Mouse (Mus musculus) stomach, embryonic 14.5 days (tissue): ENCODE measurements around the gene Plcg2. TPM values are rescaled to one million over a fixed set of nuclear protein-coding genes. Genes with fewer than 3 reads are reported as not detected.

Experiments
- ATAC-seq: fragments of 200-750 bp; cut with Nextera tagmentation; 2 replicates; pipeline ENCODE4 v1.8.0; 2017; ENCODE audit warnings: low read depth, moderate TSS enrichment; ENCODE audit not compliant: insufficient number of reproducible peaks, insufficient read depth, low FRiP score
- H3K27ac ChIP-seq: fragments of 300-500 bp; sonication (generic); 2 replicates; pipeline ENCODE4 v1.5.1; 2014; ENCODE audit warnings: mild to moderate bottlenecking, low read length, moderate library complexity, mixed read lengths
- H3K27me3 ChIP-seq: fragments of 300-500 bp; sonication (generic); 2 replicates; pipeline ENCODE4 v1.6.1; 2014; ENCODE audit warnings: low read length, control low read depth, mixed read lengths; ENCODE audit not compliant: control insufficient read depth, insufficient read depth
- H3K36me3 ChIP-seq: fragments of 300-500 bp; sonication (generic); 2 replicates; pipeline ENCODE4 v1.6.1; 2014; ENCODE audit warnings: mild to moderate bottlenecking, control low read depth, low read length, moderate library complexity, mixed read lengths; ENCODE audit not compliant: control insufficient read depth, insufficient read depth
- H3K4me1 ChIP-seq: fragments of 300-500 bp; sonication (generic); 2 replicates; pipeline ENCODE4 v1.6.1; 2014; ENCODE audit warnings: low read length, control low read depth, mixed read lengths; ENCODE audit not compliant: control insufficient read depth, insufficient read depth
- H3K4me2 ChIP-seq: fragments of 300-500 bp; sonication (generic); replicated peaks from 2 replicates; pipeline ENCODE4 v1.6.1; 2014; ENCODE audit warnings: low read depth, low read length, control low read depth
- H3K4me3 ChIP-seq: fragments of 300-500 bp; sonication (generic); 2 replicates; pipeline ENCODE4 v1.5.1; 2014; ENCODE audit warnings: low read depth, low read length, control low read depth
- H3K9ac ChIP-seq: fragments of 300-500 bp; sonication (generic); replicated peaks from 2 replicates; pipeline ENCODE4 v1.6.1; 2014; ENCODE audit warnings: low read depth, mild to moderate bottlenecking, control low read depth, low read length, moderate library complexity, mixed read lengths
- H3K9me3 ChIP-seq: fragments of 300-500 bp; sonication (generic); 2 replicates; pipeline ENCODE4 v1.6.1; 2016; ENCODE audit warnings: low read depth, low read length, control low read depth; ENCODE audit not compliant: control insufficient read depth
- WGBS: fragments of 180-500 bp; shearing (Covaris S2); extraction: QIAGEN DNeasy Blood & Tissue Kit; methylation state at CpG from one replicate; pipeline ENCODE4 v1.1.7; 2014; 5-methylcytosine and 5-hydroxymethylcytosine counted together
- polyA plus RNA-seq: library from polyadenylated mRNA; unstranded; fragments of >200 nt; fragmentation: Nextera tagmentation; extraction: Ambion mirVana; gene quantifications from 2 replicates; pipeline ENCODE4 v1.2.1, GENCODE M21; 2014

Plcg2 gene
- polyA plus RNA-seq, 1 experiment from 2014 or later: 3.1 TPM

DNA sequence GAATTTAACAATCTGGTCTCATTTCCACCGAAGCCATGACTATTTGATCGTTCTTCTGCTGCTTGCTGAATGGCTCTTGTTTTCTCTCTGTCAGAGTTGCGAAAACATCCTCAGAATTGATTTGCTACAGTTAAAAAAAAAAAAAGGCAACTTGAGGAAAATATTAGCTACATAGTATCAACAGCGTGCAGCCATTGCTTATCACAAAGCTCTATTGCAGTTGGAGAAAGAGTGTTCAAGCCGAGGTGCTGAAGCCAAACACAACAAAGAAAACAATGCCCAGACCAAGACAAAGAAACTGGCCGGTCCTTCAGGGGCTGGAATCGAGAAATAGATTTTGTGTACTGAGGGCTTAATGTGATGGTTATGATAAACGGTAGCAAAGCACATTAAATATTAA lies 47.0 kb downstream of the Plcg2 start:
- no peak overlapping the region for H3K4me3 ChIP-seq
- H3K36me3 ChIP-seq: no peaks in the 10 kb centered on the region
- no peaks in the 10 kb centered on the region for H3K27me3 ChIP-seq
- no peak overlapping the region for H3K4me2 ChIP-seq
- H3K9ac ChIP-seq: no peak overlapping the region
- no peaks in the 10 kb centered on the region for H3K4me1 ChIP-seq
- ATAC-seq: no peak
- WGBS: 75% methylated on average over 8 of the region's 8 CpGs
- H3K27ac ChIP-seq: no peak overlapping the region
- H3K9me3 ChIP-seq: no peaks in the 10 kb centered on the region

DNA sequence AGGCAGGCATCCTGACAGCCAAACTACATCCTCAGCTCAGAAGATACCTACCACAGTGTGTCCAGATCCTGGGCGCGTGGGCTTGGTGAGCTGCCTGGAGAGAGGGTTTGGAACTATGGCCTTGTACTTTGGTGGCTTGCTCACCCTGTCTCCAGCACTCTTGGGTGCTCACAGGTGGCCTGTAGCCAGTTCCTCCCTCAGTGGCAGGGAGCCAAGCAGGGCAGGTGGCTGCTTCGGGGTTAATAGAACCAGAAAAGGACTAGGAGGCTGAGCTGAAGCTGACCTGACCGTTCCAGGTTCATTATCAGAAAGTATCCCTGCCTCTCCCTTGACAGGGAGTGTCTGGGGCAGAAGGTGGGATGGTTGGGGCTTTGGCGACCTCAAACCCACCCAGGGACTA lies 48.3 kb downstream of the Plcg2 start:
- H3K27ac ChIP-seq: no peak overlapping the region
- H3K27me3 ChIP-seq: no peaks in the 10 kb centered on the region
- no peaks in the 10 kb centered on the region for H3K9me3 ChIP-seq
- H3K36me3 ChIP-seq: no peaks in the 10 kb centered on the region
- H3K4me2 ChIP-seq: no peak overlapping the region
- no peak overlapping the region for H3K4me3 ChIP-seq
- no peaks in the 10 kb centered on the region for H3K4me1 ChIP-seq
- no peak overlapping the region for H3K9ac ChIP-seq
- WGBS: 74% methylated on average over 5 of the region's 5 CpGs
- no peak for ATAC-seq

GRCm38 (mm10) chr8:117547945-117548344 lies 49.9 kb downstream of the Plcg2 start:
- H3K4me2 ChIP-seq: no peak overlapping the region
- H3K27me3 ChIP-seq: no peaks in the 10 kb centered on the region
- no peaks in the 10 kb centered on the region for H3K4me1 ChIP-seq
- no peak overlapping the region for H3K4me3 ChIP-seq
- H3K27ac ChIP-seq: no peak overlapping the region
- H3K9me3 ChIP-seq: no peaks in the 10 kb centered on the region
- no peaks in the 10 kb centered on the region for H3K36me3 ChIP-seq
- ATAC-seq: no peak
- WGBS: 86% methylated on average over 5 of the region's 5 CpGs
- H3K9ac ChIP-seq: no peak overlapping the region

- no peak overlapping the region for H3K9ac ChIP-seq
- no peak overlapping the region for H3K27ac ChIP-seq
- no peak overlapping the region for H3K4me3 ChIP-seq
- no peaks in the 10 kb centered on the region for H3K36me3 ChIP-seq
- no peaks in the 10 kb centered on the region for H3K9me3 ChIP-seq
- no peak for ATAC-seq
- 74% methylated on average over 4 of the region's 4 CpGs for WGBS
- H3K27me3 ChIP-seq: no peaks in the 10 kb centered on the region
- H3K4me2 ChIP-seq: no peak overlapping the region
- no peaks in the 10 kb centered on the region for H3K4me1 ChIP-seq
Measured at GRCm38 (mm10) chr8:117548453-117548852, 50.4 kb downstream of the Plcg2 start.

DNA sequence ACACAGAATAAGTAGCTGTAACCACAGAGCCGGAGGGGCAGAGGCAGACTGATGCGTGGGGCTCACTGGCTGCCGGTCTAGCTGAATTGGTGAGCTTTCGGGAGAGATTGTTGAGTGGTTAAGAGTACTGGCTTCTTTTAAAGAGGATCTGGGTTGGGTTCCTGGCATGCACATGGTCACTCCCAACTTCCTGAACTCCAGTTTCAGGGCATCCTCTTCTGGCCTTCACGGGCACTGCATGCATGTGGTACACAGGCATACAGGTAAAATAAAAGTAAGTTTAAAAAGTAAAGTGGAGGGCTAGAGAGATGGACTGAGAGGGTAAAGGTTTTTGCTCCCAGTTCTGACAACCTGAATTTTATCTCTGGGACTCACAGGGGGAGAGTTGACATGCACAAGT lies 52.4 kb downstream of the Plcg2 start:
- H3K36me3 ChIP-seq: no peaks in the 10 kb centered on the region
- H3K9me3 ChIP-seq: no peaks in the 10 kb centered on the region
- H3K4me3 ChIP-seq: no peak overlapping the region
- H3K9ac ChIP-seq: no peak overlapping the region
- no peak for ATAC-seq
- H3K4me1 ChIP-seq: no peaks in the 10 kb centered on the region
- no peak overlapping the region for H3K27ac ChIP-seq
- H3K27me3 ChIP-seq: no peaks in the 10 kb centered on the region
- no peak overlapping the region for H3K4me2 ChIP-seq
- 88% methylated on average over 5 of the region's 5 CpGs for WGBS

DNA sequence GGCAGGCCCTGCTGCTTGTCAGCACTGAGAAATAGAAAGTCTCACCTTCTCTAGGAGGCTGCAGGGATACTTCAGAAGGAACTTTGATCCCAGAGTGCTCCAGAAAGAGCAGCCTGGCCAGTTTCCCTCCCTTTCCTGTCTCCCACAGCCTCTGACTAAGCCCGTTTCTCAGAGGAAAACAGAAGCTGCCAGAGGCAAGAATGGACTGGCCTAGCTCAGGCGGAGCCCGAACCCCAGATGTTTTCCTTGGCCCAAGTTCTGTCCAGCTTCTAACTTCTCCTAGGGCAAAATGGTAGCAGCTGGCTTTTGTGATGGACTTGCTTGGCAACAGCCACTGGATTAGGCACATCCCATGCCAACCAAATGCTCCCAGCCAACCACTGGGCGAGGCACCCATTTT lies 62.9 kb downstream of the Plcg2 start:
- no peak overlapping the region for H3K4me3 ChIP-seq
- no peaks in the 10 kb centered on the region for H3K4me1 ChIP-seq
- no peak overlapping the region for H3K4me2 ChIP-seq
- no peak for ATAC-seq
- no peaks in the 10 kb centered on the region for H3K36me3 ChIP-seq
- H3K9me3 ChIP-seq: no peaks in the 10 kb centered on the region
- no peak overlapping the region for H3K27ac ChIP-seq
- H3K27me3 ChIP-seq: no peaks in the 10 kb centered on the region
- 62% methylated on average over 4 of the region's 4 CpGs for WGBS
- H3K9ac ChIP-seq: no peak overlapping the region

DNA sequence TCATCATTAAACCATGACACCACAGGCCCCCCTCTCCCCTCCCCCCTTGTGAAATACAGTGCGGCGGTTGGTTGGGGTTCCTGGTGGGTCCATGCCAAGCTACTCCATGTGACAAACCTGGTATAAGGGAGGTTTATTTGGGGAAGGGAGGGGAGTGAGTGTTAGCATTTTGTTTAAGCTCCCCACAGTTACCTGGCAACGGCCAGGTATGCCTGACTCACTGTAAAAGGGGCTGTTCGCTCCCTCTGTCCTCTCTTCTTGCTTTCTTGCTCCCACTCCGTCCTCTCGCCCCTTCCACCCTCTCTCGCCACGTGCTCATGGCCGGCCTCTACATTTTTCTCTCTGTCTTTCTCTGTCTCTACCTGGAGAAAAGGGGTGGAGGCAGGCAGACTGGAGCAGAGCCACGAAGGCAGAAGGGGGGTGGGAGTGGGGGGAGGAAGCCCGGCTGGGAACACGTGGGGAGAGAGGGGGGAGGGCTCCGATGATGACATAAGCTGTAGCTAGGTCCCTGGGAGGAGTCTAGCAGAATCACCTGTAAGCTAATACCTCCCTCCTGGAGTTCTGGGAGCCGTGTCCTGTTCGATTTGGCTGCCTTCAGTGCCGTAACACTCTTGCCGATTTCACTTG lies 63.8 kb downstream of the Plcg2 start:
- Histone ChIP-seq H3K36me3 (no peaks in the 10 kb centered on the region), H3K27me3 (no peaks in the 10 kb centered on the region), H3K4me2 (peak overlapping the region; percentile 39), H3K9me3 (no peaks in the 10 kb centered on the region), H3K4me1 (no peaks in the 10 kb centered on the region), H3K27ac (no peak overlapping the region), H3K4me3 (peak overlapping the region; percentile 11; the same call in 1 of the 2 replicates), H3K9ac (no peak overlapping the region)
- 14% methylated on average over 17 of the region's 17 CpGs for WGBS
- ATAC-seq: peak; percentile 65; the same call in 1 of the 2 replicates

DNA sequence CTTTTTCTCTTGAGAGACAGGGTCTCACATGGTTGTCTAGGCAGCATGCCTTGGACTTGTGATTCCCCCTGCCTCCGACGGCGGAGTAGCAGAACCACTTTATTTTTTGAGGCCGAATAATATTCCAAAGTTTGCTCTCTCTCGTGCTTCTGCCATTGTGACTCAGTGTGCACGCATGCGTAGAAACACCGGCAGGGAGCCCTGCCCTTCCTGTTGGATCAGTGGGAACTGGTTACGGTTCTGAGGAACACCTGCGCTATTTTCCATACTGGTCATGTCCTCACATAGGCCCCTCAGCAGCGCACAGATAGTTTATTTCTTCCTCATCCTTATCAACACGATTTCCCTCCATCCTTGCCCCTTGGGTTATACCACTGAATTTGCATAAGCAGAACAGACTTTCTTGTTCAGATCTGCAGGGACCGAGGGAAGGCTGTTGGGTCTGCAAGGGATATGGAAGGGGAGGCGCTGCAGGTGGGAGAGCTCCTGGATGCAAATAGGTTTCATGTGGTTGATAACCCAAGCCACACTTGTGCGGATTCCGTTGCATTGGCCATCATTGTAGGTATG lies 64.4 kb downstream of the Plcg2 start:
- peak overlapping the region; percentile 11; the same call in 1 of the 2 replicates for H3K4me3 ChIP-seq
- H3K36me3 ChIP-seq: no peaks in the 10 kb centered on the region
- 27% methylated on average over 16 of the region's 16 CpGs for WGBS
- no peaks in the 10 kb centered on the region for H3K9me3 ChIP-seq
- no peak overlapping the region for H3K9ac ChIP-seq
- no peaks in the 10 kb centered on the region for H3K27me3 ChIP-seq
- H3K4me2 ChIP-seq: peak overlapping the region; percentile 39
- H3K27ac ChIP-seq: no peak overlapping the region
- ATAC-seq: no peak
- H3K4me1 ChIP-seq: no peaks in the 10 kb centered on the region

DNA sequence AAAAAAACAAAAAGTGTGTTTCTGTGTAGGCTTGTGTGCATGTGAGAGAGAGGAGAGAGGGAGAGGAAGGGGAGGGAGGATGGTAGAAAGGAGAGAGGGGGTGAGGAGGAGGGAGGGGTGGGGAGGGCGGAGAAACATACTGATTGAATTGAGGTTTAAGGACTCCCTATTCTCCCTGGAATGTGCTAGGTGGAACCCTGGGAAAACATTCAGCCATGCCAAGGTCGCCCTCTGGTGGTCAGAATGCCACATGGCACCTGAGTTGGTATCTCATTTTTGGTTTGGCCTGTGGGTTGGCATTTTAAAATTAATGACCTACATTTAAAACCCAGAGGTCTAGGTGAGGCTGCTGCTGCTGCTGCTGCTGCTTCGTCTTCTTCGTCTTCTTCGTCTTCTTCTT lies 71.3 kb downstream of the Plcg2 start:
- no peaks in the 10 kb centered on the region for H3K9me3 ChIP-seq
- 20% methylated on average over 5 of the region's 5 CpGs for WGBS
- no peaks in the 10 kb centered on the region for H3K27me3 ChIP-seq
- H3K36me3 ChIP-seq: no peaks in the 10 kb centered on the region
- H3K4me3 ChIP-seq: no peak overlapping the region
- H3K9ac ChIP-seq: no peak overlapping the region
- H3K4me1 ChIP-seq: no peaks in the 10 kb centered on the region
- ATAC-seq: no peak
- no peak overlapping the region for H3K27ac ChIP-seq
- no peak overlapping the region for H3K4me2 ChIP-seq
